Mouse (Mus musculus): Measurements from ENCODE around the gene Nup210.
A peak's percentile ranks its signal among the peaks of the same experiment; 100 is the strongest.

The Nup210 gene

GRCm38 (mm10) chr6:91020810-91021209, 95.8 kb downstream of the Nup210 start:
- DNase-seq (ENCODE audit: low spot score in 2 of 2): no peak

- DNase-seq (ENCODE audit: low spot score in 2 of 2): no peak
These were observed 99.9 kb downstream of the Nup210 start for GRCm38 (mm10) chr6:91016600-91017230.

GRCm38 (mm10) chr6:91014198-91014958, 102.3 kb downstream of the Nup210 start:
- DNase-seq (ENCODE audit: low spot score in 2 of 2): no peak

DNA sequence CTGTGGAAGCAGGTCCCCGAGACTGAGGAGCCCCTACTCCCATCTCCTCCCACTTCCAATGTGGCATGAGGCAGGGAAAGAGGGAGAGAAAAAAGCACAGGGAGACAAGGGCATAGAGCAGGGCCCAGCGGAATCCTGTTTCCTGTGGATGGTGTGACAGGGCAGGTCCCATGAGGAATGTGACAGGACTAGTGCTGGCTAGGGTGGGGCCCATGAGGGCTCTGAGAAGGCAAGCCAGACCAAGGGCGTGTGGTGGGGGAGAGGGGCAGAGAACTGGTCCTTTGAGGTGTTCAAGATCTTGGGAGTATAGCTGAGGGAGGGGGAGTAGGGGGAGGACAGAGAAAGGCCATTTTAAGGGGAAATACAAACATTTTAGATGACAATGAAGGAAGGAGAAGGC, 104.2 kb downstream of the Nup210 start:
- no peak for DNase-seq (ENCODE audit: low spot score in 2 of 2)

- no peak for DNase-seq (ENCODE audit: low spot score in 2 of 2)
These were observed 105.1 kb downstream of the Nup210 start for GRCm38 (mm10) chr6:91011568-91011967.

DNA sequence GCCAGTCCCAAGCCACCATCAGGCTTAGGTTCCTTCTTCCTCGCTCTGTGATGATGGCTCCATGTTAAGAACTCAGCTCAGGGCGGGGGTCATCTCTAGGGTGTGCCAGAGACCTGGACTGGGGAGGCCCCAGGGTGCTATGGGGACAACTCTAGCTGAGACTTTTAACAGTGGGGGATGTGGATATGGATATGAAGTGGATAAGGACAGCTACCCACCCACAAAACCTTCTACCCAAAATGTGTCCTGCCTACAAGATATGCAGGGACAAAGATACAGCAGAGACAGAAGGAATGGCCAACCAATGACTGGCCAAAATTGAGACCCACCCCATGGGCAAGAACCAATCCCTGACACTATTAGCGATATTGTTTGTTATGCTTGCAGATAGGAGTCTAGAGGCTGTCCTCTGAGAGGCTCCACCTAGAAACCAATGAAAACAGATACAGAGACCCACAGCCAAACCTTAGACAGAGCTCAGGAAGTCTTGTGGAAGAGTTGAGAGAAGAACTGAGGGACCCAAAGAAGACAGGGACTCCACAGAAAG, 108.3 kb downstream of the Nup210 start:
- no peak for DNase-seq (ENCODE audit: low spot score in 2 of 2)

- DNase-seq (ENCODE audit: low spot score in 2 of 2): no peak
These were observed 109.4 kb downstream of the Nup210 start for GRCm38 (mm10) chr6:91007207-91007606.

- no peak for DNase-seq (ENCODE audit: low spot score in 2 of 2)
These were observed 112.5 kb downstream of the Nup210 start for GRCm38 (mm10) chr6:91004157-91004556.

DNA sequence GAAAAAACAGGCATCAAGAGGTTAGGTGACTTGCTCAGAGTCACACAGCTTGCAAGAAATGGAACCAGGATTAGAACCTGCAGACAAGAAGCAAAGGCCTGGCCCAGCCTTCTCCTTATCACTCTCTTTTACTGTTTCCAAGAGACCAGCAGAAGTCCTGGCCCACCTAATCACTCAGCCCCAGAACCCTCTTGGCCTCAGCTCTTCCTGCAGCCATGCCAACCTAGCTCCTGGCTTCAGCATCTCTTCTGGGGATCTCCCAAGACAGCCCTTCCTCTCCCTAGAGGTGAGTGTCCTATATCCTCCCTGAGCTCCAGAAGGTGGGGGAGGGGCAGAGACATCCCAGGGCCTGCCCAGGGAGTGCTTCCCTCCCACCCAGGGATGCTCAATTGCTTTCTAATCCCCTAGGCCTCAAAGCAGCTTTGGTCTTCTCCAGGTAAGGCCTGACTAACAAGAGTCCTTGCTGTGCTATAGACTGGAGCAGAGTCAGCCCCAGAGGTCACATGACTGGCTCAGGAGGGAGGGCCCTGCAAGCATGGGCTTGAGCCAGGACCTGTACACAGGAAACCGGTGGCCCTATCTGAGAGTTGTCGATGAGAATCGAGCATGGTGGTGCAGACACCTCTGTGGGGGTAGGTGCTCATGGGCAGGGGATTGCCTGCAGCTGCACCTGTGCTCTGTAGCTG, 113.2 kb downstream of the Nup210 start:
- no peak for DNase-seq (ENCODE audit: low spot score in 2 of 2)

- DNase-seq (ENCODE audit: low spot score in 2 of 2): no peak
These were observed 115.1 kb downstream of the Nup210 start for GRCm38 (mm10) chr6:91001566-91001965.

DNA sequence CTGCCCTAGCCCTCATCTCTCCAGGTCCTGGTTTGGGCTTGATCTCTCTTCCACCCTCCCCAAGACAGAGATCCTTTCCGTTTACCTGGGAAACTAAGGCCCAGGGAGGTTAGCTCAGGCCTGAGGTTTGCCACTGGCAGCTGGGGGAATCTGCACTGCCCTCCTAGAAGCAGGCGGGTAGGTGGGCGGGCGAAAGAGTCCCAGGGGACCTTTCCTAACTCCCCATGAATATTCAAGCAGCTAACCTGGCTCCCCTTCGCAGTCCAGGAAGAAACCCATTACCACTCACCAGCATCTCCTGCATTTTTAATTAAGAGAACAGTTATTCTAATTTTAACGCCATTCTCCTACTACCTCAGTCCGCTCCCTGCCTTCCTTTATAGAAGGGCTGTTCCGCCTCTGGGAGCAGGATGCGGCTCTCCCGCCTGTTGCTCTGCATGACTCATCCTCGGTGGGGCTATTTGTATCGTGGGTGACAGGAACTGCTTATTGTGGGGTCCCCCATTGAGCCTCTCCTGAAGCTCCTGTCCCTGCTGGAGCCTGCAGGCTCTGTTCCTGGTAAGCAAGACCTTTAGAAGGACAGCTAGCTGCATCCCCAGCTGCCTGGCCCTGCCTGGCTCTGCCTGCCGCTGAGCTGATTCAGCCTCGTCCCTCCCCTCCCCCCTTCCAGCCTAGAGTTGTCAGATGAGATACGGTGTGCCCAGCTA, 115.7 kb downstream of the Nup210 start:
- no peak for DNase-seq (ENCODE audit: low spot score in 2 of 2)

DNA sequence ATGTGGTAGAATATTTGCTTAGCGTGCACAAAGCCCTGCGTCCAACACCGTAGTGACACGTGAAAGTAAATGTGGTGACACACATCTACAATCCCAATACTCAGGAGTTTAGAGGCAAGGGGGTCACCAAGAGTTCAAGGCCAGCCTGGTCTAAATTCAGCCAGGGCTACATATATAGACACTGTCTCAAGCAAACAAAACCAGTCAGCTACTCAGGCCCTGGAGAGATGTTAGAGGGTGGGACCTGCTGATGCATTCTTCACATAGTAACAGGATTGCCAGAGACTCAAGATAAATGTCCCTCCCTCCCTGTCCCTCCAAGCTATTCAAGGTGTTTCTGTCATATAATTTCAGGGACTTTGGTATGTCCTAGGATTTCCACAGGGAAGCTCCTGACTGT, 117.5 kb downstream of the Nup210 start:
- no peak for DNase-seq (ENCODE audit: low spot score in 2 of 2)

- no peak for DNase-seq (ENCODE audit: low spot score in 2 of 2)
These were observed 119.6 kb downstream of the Nup210 start for GRCm38 (mm10) chr6:90997025-90997424.

DNA sequence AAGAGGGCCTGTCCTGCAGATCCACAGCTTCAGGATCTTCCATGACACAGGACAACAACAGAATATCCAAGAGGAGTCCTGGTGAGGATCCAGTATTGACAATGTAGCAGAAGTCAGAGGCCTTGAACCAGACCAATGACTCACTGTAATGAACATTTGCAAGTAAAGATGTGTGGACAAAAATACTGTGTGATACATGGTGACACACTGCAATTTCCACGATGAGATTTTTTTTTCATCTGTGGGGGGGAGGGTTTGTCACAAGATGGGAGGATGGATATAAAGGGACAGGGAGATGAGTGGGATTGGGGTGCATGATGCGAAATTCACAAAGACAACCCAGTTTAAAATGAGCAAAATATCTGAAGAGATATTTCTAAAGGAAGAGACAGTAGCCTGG, 120.4 kb downstream of the Nup210 start:
- no peak for DNase-seq (ENCODE audit: low spot score in 2 of 2)

- DNase-seq (ENCODE audit: low spot score in 2 of 2): peak; percentile 57 to 87
These were observed 127.8 kb downstream of the Nup210 start, which contains the start of gene Iqsec1 for GRCm38 (mm10) chr6:90988648-90989317. Iqsec1 (minus strand) TSS chr6:90988685.

- no peak for DNase-seq (ENCODE audit: low spot score in 2 of 2)
These were observed 128.4 kb downstream of the Nup210 start for GRCm38 (mm10) chr6:90988299-90988625.

DNA sequence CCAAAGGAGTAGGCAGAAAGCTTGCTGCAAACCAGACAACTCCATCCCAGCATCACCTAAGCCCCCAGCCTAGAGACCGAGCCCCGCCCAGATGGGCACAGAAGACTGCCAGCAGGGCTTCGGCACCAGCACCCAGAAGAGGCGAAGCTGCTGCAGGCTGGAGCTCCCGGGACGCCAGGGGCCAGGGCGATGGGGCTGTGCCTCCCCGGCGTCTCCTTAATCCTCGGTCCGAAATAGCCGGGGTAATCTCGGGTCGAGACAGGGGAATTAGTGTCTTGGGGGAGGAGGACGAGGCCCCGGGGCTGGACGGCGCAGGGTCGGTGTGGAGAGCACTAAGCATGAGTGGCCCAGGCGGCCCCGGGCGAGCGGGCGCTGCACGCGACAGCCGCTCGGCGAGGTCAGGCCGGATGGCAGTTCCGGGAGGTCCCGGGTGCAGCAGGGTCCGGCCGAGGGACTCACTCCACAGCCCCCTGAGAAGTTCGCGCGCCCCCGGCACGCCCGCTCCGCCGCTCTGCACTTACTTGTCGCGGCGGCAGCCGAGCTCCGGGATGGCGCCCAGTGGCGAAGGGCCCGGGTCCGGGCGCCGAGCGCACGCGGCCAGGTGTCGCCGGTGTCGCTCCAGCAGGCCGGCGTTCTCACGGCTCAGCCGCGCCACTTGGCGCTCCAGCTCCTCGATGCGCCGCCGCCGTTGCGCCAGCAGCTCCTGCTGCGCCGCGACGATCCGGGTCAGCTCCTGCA, 128.9 kb downstream of the Nup210 start:
- peak; percentile 19 to 29 for DNase-seq (ENCODE audit: low spot score in 2 of 2)

- DNase-seq (ENCODE audit: low spot score in 2 of 2): no peak
These were observed 132.5 kb downstream of the Nup210 start for GRCm38 (mm10) chr6:90984101-90984500.

DNA sequence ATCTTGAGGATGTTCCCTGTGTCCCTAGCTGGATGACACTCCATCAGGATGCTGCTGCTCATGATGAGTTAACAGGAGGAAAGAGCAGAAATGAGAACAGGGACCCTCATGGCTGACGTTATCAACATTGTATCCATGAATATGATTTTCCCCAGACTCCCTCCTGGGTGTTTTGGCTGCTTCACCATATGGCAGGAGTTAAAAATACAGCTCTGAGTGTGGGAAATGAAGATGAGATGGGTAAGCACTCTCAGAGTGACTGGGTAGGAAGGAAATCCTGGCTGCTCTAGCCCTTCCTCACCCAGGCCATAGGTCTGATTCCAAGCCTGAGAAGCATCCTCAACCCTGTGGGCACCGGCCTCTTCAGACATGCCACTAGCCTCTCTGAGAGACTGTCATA, 142.3 kb downstream of the Nup210 start:
- DNase-seq (ENCODE audit: low spot score in 2 of 2): no peak

- DNase-seq (ENCODE audit: low spot score in 2 of 2): no peak
These were observed 147.2 kb downstream of the Nup210 start for GRCm38 (mm10) chr6:90969341-90969871.

All from spleen, postnatal 10 days (tissue).